Mouse (Mus musculus) erythroblast, embryonic 14.5 days (primary cell): Measurements from ENCODE around the gene Trappc11. TPM values are rescaled to one million over a fixed set of nuclear protein-coding genes. Genes with fewer than 3 reads are reported as not detected.

Source experiments
- H3K27me3 ChIP-seq: 2 replicates; pipeline ENCODE4 v1.6.1; 2012; ENCODE audit warnings: inconsistent platforms; ENCODE audit not compliant: control insufficient read depth
- H3K36me3 ChIP-seq: 2 replicates; pipeline ENCODE4 v1.6.1; 2012; ENCODE audit warnings: mild to moderate bottlenecking, inconsistent platforms; ENCODE audit not compliant: control insufficient read depth
- H3K4me1 ChIP-seq: 2 replicates; pipeline ENCODE4 v1.6.1; 2012; ENCODE audit warnings: inconsistent platforms; ENCODE audit not compliant: control insufficient read depth
- H3K4me3 ChIP-seq: replicated peaks from 2 replicates; pipeline ENCODE3; 2012; ENCODE audit warnings: moderate library complexity, mild to moderate bottlenecking, inconsistent platforms
- H3K9me3 ChIP-seq: 2 replicates; pipeline ENCODE4 v1.6.1; 2012; ENCODE audit warnings: low read length, inconsistent platforms, mixed read lengths; ENCODE audit not compliant: control insufficient read depth
- GATA1 ChIP-seq: IDR thresholded peaks from 2 replicates; pipeline ENCODE4 v1.6.1; 2012; ENCODE audit warnings: low read length, inconsistent platforms, mixed read lengths
- TAL1 ChIP-seq: IDR thresholded peaks from 3 replicates; pipeline ENCODE4 v1.6.1; 2012; ENCODE audit warnings: low read length, inconsistent platforms, mixed read lengths
- polyA plus RNA-seq: library from polyadenylated mRNA; stranded (reverse); fragments of >175 nt; gene quantifications from 2 replicates; pipeline ENCODE4 v1.2.3, GENCODE M21; 2012

The Trappc11 gene
- polyA plus RNA-seq, 1 experiment: 0.79 TPM

GRCm38 (mm10) chr8:47553613-47554012, 20.3 kb upstream of the Trappc11 start:
- H3K36me3 ChIP-seq: peaks cover 30% of the 10 kb centered on the region
- no peaks in the 10 kb centered on the region for H3K9me3 ChIP-seq
- H3K4me3 ChIP-seq: no peak overlapping the region
- TF ChIP-seq TAL1 (no peak), GATA1 (no peak)
- no peaks in the 10 kb centered on the region for H3K27me3 ChIP-seq
- H3K4me1 ChIP-seq: no peaks in the 10 kb centered on the region

- Histone ChIP-seq H3K4me1 (no peaks in the 10 kb centered on the region; the same call in 1 of the 2 replicates), H3K9me3 (peaks cover 3% of the 10 kb centered on the region; the same call in 1 of the 2 replicates), H3K27me3 (no peaks in the 10 kb centered on the region), H3K4me3 (no peak overlapping the region), H3K36me3 (peaks cover 85% of the 10 kb centered on the region)
- TF ChIP-seq GATA1 (no peak), TAL1 (no peak)
Observed at GRCm38 (mm10) chr8:47547102-47547501, 13.8 kb upstream of the Trappc11 start.

- no peak for TF ChIP-seq TAL1
- TF ChIP-seq GATA1: no peak
- no peak overlapping the region for H3K4me3 ChIP-seq
- H3K4me1 ChIP-seq: no peaks in the 10 kb centered on the region; the same call in 1 of the 2 replicates
- no peaks in the 10 kb centered on the region for H3K27me3 ChIP-seq
- peaks cover 78% of the 10 kb centered on the region for H3K36me3 ChIP-seq
- H3K9me3 ChIP-seq: peaks cover 3% of the 10 kb centered on the region; the same call in 1 of the 2 replicates
Observed at GRCm38 (mm10) chr8:47544094-47544493, 10.8 kb upstream of the Trappc11 start.

GRCm38 (mm10) chr8:47542746-47543145, 9.5 kb upstream of the Trappc11 start:
- no peak for TF ChIP-seq GATA1
- no peak for TF ChIP-seq TAL1
- peaks cover 77% of the 10 kb centered on the region for H3K36me3 ChIP-seq
- peaks cover 3% of the 10 kb centered on the region; the same call in 1 of the 2 replicates for H3K9me3 ChIP-seq
- H3K4me1 ChIP-seq: no peaks in the 10 kb centered on the region; the same call in 1 of the 2 replicates
- H3K4me3 ChIP-seq: no peak overlapping the region
- H3K27me3 ChIP-seq: no peaks in the 10 kb centered on the region

GRCm38 (mm10) chr8:47538323-47538722, 5.1 kb upstream of the Trappc11 start:
- Histone ChIP-seq H3K36me3 (peaks cover 44% of the 10 kb centered on the region), H3K9me3 (no peaks in the 10 kb centered on the region), H3K27me3 (no peaks in the 10 kb centered on the region), H3K4me3 (no peak overlapping the region), H3K4me1 (peaks cover 16% of the 10 kb centered on the region)
- TF ChIP-seq GATA1: no peak
- TF ChIP-seq TAL1: no peak

- Histone ChIP-seq H3K4me3 (no peak overlapping the region), H3K4me1 (peaks cover 24% of the 10 kb centered on the region), H3K36me3 (peaks cover 56% of the 10 kb centered on the region), H3K27me3 (no peaks in the 10 kb centered on the region), H3K9me3 (no peaks in the 10 kb centered on the region)
- TF ChIP-seq TAL1 (no peak), GATA1 (no peak)
Observed at GRCm38 (mm10) chr8:47528094-47528493, 5.2 kb downstream of the Trappc11 start.

- TF ChIP-seq TAL1 (no peak), GATA1 (no peak)
- Histone ChIP-seq H3K9me3 (peaks cover 6% of the 10 kb centered on the region), H3K36me3 (peaks cover 81% of the 10 kb centered on the region), H3K27me3 (no peaks in the 10 kb centered on the region), H3K4me3 (no peak overlapping the region), H3K4me1 (peaks cover 9% of the 10 kb centered on the region)
Observed at GRCm38 (mm10) chr8:47513601-47514000, 19.7 kb downstream of the Trappc11 start.

GRCm38 (mm10) chr8:47510930-47511329, 22.3 kb downstream of the Trappc11 start:
- Histone ChIP-seq H3K36me3 (peaks cover 81% of the 10 kb centered on the region), H3K27me3 (no peaks in the 10 kb centered on the region), H3K9me3 (peaks cover 6% of the 10 kb centered on the region), H3K4me3 (no peak overlapping the region), H3K4me1 (peaks cover 9% of the 10 kb centered on the region)
- TF ChIP-seq GATA1 (no peak), TAL1 (no peak)

GRCm38 (mm10) chr8:47505431-47505830, 27.8 kb downstream of the Trappc11 start:
- H3K4me1 ChIP-seq: peaks cover 2% of the 10 kb centered on the region; the same call in 1 of the 2 replicates
- H3K9me3 ChIP-seq: no peaks in the 10 kb centered on the region
- H3K36me3 ChIP-seq: peaks cover 86% of the 10 kb centered on the region
- no peak for TF ChIP-seq TAL1
- TF ChIP-seq GATA1: no peak
- H3K27me3 ChIP-seq: no peaks in the 10 kb centered on the region
- no peak overlapping the region for H3K4me3 ChIP-seq

GRCm38 (mm10) chr8:47502546-47502945, 30.7 kb downstream of the Trappc11 start:
- H3K4me3 ChIP-seq: no peak overlapping the region
- TF ChIP-seq GATA1 (no peak), TAL1 (no peak)
- H3K36me3 ChIP-seq: peaks cover 80% of the 10 kb centered on the region
- H3K9me3 ChIP-seq: no peaks in the 10 kb centered on the region
- H3K4me1 ChIP-seq: no peaks in the 10 kb centered on the region
- no peaks in the 10 kb centered on the region for H3K27me3 ChIP-seq
